Mouse (Mus musculus) heart, postnatal 10 days (tissue): ENCODE measurements around the gene Pcgf6. TPM values are rescaled to one million over a fixed set of nuclear protein-coding genes. Genes with fewer than 3 reads are reported as not detected.

Experiments
- DNase-seq, 2 experiments: peaks; one replicate each; pipeline ENCODE4 v3.0.0; 2021
- intact Hi-C: fragments of 180-260 bp; cut with DNase I; formaldehyde crosslinking; loops from one replicate; pipeline ENCODE4 v1.15.1; 2025
- total RNA-seq, 2 experiments: library from RNA; stranded (reverse); gene quantifications; 2 replicates each; pipeline ENCODE4 v1.2.3; 2021

Gene Pcgf6
- total RNA-seq, 2 experiments from 2014 or later = 3.3 to 3.6 TPM

DNA sequence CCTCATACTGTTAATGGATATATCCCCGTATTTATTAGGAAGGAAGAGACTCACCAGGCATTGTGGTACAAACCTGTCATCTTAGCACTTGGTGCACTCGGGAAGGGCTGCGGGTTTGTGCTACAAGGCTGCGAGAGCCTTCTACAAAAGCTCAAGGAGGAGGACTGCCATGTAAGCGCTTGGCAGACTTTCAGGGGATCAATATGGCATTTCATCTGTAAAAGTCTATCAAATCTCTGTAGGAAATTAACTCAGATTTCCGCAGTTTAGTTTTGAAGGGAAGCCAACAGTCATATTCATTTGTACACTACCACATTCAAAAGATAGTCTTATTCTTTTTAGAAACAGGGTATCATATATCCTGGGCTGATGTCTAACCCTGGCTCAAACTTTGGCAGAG lies 18.9 kb downstream of the Pcgf6 start:
- no peak for DNase-seq
- intact Hi-C loops = no loop called here

DNA sequence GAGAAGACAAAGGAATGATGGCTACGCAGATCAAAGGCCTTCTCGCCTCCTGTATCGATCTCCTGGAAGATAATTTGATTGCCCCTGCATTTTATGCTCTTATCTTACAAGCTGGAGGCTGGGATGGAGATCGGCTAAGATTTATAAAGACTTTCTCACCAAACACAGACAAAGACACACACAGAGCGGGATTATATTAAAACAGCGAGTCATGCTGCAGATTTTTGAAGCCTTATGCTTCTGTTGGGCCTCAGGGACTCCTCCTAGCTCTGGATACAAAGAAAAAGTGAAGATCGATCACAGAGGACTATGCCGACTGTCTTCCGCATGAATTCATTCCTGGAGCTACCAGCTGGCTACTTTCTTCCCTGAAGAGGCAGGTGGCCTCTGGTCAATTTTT lies 20.9 kb downstream of the Pcgf6 start:
- no peak for DNase-seq
- intact Hi-C loops = no loop called here

DNA sequence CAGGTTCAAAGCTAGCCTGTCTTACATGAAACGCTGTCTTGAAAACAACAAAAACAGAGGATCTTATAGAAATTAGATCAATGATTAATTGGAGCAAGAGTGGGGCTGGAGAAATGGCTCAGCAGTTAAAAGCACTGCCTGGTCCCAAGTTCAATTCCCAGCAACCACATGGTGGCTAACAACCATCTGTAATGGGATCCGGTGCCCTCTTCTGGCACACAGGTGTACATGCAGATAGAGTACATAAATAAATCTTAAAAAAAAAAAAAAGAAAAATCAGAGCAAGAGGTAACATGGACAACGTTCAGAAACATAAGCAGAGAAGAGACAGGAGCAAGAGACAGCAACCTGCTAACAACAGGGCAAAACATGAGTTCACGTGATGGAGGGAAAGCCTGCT lies 24.2 kb downstream of the Pcgf6 start:
- no peak for DNase-seq
- intact Hi-C loops = no loop called here

DNA sequence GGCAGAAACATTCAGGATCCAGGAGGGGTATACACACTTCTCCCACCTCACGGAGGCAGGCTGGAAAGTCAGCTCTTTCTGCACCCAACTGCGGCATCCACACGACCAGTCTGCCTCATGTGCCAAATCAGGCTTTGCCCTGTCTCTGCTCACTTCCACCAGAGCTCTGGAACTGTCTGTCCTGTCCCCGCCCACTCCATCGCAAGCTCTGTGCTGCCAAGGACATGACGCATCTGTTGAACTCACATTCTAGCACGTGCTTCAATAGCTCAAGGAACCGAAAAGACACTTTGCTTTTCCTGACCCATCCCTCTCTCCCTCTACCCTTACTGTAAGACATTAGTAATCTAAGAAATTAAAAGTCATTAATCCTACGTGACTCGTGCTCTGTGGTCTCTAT lies 25.8 kb downstream of the Pcgf6 start:
- peak; percentile 16 to 25 for DNase-seq
- intact Hi-C loops = no loop called here

DNA sequence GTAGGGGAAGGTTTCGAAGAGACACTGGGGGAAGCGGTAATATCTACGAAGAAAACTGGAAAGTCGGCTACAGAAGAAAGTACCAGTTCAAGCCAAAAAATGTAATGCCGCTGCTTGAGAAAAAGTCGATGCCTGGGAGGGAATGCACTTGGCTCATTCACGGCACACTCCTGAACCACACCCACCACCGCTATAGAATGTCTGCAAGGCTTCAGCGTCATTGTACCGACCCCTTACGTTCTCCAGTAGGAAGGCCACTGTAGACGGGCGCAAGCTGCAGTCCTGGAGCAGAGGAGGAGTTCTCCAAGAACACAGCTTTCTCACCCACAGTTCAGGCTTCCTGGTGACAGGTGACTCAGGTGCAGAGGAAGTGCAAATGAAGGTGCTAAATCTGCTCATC lies 27.2 kb downstream of the Pcgf6 start:
- intact Hi-C loops = no loop called here
- DNase-seq = no peak

DNA sequence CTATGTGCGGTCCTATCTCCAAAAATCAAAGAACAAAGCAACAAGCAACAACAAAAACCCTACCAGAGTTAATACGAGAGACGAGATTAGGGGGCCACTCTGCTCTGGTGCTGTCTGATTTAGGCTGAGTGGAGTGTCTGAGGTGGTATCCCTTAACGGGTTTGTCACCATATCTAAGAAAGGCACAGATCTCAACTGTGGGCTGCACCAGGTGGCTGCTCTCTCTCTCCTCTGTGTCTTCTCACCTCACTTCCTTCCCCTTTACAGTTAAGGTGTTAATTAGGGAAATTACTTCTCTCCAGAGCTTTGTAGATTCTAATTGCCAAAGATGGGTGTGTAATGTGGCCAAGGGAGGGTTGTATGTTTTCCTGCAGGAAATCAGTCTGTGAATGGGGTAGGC lies 28.0 kb downstream of the Pcgf6 start:
- DNase-seq = no peak
- intact Hi-C loops = no loop called here

DNA sequence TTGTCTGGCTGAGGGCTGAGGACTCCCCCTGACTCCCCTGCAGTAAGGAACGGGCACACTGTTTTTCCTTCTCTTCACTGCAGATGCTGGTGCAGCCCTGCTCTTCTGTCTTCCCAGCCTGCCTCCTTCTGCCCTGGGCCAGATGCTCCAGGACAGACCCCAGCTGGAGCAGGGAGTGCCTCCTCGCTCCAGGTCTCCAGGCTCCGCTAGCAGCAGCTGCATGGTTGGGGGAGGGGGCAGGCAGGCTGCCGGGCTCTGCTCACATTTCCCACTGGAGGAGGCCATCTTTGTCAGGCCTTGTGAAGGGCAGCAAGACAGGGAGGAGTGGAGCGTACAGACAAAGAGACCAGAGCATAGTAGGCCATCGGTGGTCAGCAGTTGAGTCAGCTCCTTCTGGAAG lies 31.4 kb downstream of the Pcgf6 start:
- intact Hi-C loops = no loop called here
- no peak for DNase-seq

DNA sequence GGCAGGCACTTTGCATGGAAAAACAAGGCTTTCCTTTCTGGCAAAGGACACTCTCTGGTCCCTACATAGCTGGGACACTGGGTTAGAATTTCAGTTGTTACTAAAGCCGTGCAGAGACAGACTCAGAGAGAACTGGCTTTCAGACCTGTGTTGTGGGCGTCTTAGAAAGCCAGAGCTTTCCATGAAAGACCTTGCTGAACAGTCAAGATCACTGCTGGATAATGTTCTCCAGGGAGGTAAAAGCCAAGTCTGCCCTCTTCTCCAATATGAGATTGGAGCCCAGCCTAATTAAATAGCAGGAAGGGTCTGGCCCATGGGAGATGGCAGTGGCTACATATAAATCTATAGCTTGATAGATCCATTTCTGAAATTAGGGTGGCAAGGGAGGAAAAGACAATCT lies 32.4 kb downstream of the Pcgf6 start:
- intact Hi-C loops = no loop called here
- DNase-seq = no peak

DNA sequence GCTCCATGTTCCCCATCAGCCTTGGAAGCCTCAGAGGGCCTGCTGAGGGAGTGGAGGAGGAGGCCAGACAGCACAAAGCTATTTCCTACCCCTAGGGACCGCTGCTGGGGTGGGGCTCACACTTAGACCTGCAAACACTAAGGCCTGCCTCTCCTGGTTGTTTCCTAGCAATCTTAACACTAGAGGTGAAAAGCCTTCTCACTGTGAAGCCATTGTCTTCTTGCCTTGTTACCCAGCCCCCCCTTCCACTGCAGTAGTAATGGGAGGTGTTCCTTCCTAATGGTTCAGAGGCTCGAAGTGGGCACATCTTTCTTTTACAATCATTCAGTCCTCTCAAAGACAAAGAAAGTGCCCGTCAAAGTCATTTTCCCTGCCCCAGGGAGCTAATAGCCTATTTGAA lies 32.9 kb downstream of the Pcgf6 start:
- DNase-seq = no peak
- intact Hi-C loops = no loop called here

DNA sequence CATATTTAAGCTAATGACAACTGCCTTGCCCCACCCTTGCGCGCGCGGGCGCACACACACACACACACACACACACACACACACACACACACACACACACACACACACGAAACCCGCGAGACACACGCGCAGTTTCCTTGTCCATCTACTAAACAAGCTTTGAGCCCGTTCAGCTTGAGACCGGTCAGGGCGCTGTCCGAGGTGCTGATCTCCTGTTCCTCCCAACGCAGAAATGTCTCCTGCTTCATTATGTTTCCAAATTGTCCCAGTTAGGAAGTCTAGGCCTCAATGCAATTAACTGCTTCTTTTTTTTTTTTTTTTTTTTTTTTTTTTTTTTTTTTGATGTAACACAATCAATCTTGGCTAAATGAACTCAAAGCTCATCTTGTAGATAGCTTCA lies 34.2 kb downstream of the Pcgf6 start:
- intact Hi-C loops = no loop called here
- peak; percentile 84 to 91 for DNase-seq

DNA sequence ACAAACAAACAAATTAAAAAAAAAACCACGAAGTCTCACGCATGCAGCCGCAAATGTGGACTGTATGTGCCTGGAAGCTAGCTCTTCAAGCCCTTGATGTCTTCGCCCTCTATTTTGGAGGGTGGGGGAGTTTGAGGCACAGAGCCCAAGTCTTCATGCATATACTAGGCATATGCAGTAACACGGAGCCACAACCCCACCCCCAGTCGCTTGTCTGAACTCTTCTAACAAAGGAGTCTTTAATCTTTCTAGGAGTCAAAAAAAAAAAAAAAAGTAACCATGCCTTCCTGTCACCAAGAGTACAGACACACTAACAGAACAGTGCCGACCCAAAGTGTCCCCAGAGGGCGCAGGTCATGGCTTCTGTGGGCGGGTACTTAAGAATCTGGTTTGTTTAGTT lies 34.7 kb downstream of the Pcgf6 start:
- intact Hi-C loops = no loop called here

DNA sequence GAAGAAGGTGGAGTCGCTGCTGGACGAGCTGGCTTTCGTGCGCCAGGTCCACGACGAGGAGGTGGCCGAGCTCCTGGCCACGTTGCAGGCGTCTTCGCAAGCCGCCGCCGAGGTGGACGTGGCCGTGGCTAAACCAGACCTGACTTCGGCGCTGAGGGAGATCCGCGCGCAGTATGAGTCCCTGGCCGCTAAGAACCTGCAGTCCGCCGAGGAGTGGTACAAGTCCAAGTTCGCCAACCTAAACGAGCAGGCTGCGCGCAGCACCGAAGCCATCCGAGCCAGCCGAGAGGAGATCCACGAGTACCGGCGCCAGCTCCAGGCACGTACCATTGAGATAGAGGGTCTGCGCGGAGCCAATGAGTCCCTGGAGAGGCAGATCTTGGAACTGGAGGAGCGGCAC lies 35.3 kb downstream of the Pcgf6 start:
- DNase-seq = no peak
- intact Hi-C loops = no loop called here

More for the DNA sequence above, 34.7 kb downstream of the Pcgf6 start:
- DNase-seq = no peak

DNA sequence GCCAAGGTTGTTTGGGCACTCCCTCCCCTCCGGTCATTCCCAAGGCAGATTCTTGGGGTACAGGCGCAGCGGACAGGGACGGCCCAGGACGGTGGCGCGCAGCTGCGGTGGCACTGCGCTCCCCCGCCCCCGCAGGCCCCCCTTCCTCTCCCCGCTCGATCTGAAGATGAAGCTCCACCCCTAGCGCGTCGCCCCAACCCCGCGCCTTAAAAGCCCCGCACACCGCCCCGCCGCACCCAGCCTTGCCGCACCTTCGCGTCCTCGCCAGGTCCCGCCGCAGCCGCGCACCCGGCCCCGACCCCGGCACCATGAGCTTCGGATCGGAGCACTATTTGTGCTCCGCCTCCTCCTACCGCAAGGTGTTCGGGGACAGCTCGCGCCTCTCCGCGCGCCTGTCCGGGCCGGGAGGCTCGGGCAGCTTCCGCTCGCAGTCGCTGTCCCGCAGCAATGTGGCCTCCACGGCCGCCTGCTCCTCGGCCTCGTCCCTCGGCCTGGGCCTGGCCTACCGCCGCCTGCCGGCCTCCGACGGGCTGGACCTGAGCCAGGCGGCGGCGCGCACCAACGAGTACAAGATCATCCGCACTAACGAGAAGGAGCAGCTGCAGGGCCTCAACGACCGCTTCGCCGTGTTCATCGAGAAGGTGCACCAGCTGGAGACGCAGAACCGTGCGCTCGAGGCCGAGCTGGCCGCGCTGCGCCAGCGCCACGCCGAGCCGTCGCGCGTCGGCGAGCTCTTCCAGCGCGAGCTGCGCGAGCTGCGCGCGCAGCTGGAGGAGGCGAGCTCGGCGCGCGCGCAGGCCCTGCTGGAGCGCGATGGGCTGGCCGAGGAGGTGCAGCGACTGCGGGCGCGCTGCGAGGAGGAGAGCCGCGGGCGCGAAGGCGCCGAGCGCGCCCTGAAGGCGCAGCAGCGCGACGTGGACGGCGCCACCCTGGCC lies 36.0 kb downstream of the Pcgf6 start, which contains the start of the genes Ina and Nt5c2:
TSS of gene Ina (plus strand) at position 252 of the 935 bp plus-strand sequence.
TSS of gene Nt5c2 (minus strand) at position 707 of the 935 bp plus-strand sequence.
- DNase-seq = peak; percentile 26 to 40
- intact Hi-C loops = no loop called here

DNA sequence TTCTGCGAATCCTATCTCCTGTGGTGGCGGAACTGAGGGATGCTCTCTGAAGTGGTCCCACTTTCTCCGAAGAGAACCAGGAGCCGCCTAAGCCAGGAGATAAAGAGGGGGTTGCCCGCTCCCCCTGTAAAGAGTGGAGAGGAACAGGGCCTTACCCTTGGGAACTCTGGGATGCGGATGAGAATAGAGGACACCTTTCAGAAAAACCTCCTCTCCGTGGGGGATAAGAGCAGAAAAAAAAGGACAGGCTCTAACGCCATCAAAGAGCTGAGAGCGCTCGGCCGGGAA lies 36.6 kb downstream of the Pcgf6 start:
- intact Hi-C loops = no loop called here

DNA sequence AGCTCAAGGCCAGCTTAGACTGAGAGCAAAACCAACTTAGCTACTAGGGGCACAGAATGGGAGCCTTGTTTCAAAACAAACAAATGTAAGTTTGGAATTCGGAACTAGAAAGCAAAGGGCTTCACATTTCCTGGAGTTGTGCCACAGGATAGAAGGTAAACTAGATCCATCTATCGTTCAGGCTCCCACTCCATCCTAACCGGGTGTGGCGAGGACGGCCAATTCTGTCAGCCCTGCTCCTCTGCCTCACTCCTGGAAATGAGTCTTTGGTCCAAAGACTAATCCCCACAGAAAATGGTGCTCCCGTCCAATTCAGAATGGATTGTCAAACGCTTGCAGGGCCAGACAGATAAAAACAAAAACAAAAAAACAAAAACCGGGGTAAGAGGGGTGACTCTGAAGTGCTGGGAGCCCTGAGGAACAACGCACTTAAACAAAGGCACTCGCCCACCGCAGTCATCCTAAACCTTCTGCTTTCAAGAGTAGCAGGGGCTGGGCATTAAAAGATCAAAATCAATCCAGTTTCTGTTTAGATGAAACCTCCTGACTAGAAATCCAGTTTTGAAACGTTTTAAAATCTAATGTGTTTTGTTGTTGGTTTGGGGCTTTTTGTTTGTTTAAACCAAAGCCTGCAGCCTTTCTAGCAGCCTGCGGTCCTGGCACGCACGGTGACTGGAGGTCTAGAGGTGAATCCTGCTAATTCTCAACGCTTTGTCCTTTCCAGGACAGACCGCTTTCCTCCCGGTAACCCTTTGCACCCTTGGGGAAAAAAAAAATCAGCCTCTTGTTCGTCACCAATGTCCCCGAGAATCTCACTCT lies 37.2 kb downstream of the Pcgf6 start:
- intact Hi-C loops = no loop called here

More for the DNA sequence above, 36.6 kb downstream of the Pcgf6 start:
- no peak for DNase-seq

DNA sequence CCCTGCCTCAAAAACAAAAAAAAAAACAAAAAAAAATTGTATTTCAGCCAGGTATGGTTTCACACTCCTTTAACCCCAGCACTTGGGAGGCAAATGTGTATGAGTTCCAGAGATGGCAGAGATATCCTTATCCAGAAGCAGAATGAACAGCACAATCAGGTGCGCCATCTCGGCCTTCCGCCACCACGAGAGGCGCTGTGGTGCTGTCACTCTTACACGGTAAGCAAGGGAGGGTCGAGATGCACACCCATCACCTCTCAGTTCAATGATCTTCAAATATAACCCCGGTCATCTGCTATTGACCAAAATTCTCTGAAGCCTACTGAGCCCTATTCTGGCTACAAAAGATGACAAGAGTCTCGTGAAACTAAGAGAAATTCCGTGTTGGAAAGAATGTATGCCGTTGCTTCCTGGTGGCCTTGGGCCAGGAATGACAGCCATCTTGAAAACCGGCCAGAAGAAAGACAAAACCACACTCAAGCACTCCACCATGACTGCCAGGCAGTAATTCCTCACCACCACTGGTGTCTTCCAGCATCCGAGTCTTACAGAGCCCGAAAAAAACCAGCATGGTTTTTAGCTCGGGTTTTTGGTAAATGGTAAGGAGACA lies 38.1 kb downstream of the Pcgf6 start:
- intact Hi-C loops = no loop called here
- no peak for DNase-seq

More for the DNA sequence above, 37.2 kb downstream of the Pcgf6 start:
- no peak for DNase-seq

DNA sequence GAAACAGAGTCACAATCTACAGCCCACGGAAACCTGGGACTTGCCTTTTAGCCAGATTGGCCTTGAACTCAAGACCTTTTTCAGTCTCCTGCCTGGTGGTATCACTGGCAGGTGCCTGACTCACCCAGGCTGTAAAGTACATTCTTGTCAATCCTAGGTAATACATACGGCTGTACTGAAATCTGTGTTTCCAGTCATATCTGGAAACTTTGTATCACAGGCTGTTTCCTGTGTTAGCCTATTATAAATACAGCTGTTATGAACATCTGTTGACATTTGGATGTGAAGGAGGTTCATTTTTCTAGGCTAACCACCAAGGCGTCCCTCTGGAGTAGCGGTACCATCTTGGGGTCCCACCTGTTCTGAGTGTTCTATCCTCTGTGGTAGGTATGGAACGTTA lies 40.8 kb downstream of the Pcgf6 start:
- intact Hi-C loops = no loop called here
- no peak for DNase-seq

DNA sequence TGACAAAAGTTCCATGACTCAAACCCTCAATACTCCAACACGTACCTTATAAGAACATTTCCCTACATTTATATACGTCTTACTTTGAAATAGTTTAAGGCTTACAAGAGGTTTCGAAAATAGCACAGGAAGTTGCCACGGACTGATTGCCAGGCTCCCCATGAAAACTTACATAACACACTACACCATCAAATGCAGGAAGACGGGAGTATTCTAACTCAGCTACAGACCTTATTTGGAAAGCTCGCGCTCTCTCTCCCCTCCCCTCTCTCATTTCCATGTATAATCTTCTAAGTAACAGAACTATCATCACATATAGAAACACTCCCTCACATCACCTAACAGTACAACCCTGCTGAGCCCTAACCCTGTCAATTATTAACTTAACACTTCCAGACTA lies 41.3 kb downstream of the Pcgf6 start:
- DNase-seq = no peak

DNA sequence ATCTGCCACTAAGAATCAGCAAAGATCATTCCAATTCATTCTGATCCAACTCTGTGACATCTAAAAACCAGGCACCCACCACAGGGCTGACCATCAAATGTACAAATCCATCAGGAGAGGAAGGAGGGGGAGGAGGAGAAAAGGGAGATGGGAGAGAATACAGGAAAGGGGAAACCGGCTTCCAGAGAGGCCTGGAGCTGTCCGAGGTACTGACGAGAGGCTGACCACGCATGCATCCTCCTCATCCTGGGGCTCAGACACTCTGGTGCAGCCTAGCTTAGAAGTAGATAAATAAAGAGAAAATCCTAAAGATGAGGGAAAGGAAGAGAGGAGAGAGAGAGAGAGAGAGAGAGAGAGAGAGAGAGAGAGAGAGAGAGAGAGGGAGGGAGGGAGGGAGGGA lies 44.4 kb downstream of the Pcgf6 start:
- DNase-seq = peak; percentile 67 to 84
- intact Hi-C loops = no loop called here

More for the DNA sequence above, 41.3 kb downstream of the Pcgf6 start:
- intact Hi-C loops = no loop called here

DNA sequence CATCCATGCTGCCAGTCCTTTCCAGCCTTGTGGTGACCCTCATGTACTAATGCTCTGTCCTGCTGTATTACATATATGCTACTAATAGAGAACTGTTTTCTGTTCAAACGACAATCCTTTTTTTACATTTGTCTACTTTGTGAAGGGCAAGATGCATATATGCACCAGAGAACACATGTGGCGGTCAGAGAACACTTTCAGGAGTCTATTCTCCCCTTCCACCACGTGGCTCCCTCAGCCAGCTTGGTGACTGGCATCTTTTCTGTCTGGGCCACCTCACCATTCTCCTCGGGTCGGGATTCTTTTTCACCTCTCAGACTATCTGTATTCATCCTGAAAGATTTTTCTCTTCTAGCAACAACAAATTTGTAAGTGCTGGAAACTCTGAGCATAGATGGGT lies 44.8 kb downstream of the Pcgf6 start:
- intact Hi-C loops = no loop called here
- no peak for DNase-seq

DNA sequence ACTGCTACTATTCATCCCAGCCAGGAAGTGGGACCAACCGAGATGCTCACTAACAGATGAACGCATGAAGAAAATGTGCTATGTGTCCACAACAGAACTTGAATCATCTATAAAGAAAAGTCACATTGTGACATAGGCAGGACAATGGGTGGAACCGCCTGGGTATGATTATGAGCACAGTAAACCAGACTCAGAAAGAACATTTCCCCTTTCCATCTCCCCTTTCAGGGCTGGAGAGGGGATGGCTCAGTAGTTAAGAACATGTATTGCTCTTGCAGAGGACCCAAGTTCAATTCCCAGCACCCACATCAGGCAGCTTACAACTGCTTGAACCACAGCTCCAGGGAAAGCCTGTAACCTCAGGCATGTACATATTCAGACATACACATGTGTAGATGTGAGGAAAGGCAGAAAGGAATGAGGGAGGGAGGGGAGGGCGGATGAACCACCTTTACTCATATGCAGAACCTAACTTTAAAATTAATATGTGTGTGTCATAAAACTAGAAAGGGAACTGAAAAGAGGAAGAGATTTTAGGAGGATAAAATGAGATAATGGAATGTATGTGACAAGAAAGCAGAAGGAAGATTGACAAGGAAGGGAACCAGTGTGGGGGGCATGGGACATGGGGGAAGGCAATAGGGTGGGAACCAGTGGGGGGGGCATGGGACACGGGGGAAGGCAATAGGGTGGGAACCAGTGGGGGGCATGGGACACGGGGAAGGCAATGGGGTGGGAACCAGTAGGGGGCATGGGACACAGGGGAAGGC lies 46.8 kb downstream of the Pcgf6 start:
- DNase-seq = no peak
- intact Hi-C loops = no loop called here
